Mouse (Mus musculus) embryonic fibroblast, embryonic 13.5 days (primary cell): ENCODE measurements around the gene Bax.

Source experiments
- CTCF ChIP-seq: IDR thresholded peaks from 2 replicates; pipeline ENCODE4 v1.5.1; 2011; ENCODE audit warnings: mild to moderate bottlenecking, control low read depth, low read length, moderate library complexity, borderline replicate concordance; ENCODE audit not compliant: insufficient read depth
- POLR2A ChIP-seq: IDR thresholded peaks from 2 replicates; pipeline ENCODE4 v1.6.1; 2011; ENCODE audit warnings: low read depth, mild to moderate bottlenecking, control low read depth, low read length, moderate library complexity

DNA sequence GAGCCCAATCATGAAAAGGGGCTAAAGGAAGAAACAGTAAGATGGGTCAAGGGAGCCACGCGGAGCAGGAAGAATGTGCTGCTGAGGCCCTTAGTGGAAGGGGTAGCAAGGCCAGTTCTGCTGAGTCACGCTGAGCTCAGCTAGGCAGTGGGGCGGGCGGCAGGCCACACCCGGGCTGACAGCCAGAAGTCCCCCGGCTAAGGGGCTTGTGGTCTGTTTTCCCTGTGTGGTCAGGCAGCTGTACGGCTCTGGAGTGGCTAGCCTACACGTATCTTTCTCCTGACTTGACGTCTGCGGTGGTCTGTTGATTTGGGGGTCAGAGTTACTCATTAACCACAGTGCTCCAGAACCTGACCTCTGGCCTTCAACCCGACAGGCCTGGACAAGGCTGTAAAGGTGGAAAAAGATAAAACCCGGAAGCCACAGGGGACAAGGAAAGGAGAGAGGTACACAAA is 5.8 kb downstream of the Bax start:
- no peak for TF ChIP-seq CTCF
- TF ChIP-seq POLR2A: peak; percentile 53; the same call in 1 of the 2 replicates
